Mouse (Mus musculus) cerebellum, adult 9-10 months (tissue): ENCODE data around the gene Zswim1.
"Not testable (repeated sequence)": the region's sequence is repeated elsewhere in the genome, so short reads cannot be mapped to it uniquely, and the experiment has no call there.

ENCODE experiments used
- DNase-seq: peaks from one replicate; pipeline ENCODE4 v3.0.0; 2022

The Zswim1 gene

GRCm38 (mm10) chr2:164832032-164832747 is 9.7 kb downstream of the Zswim1 start:
- peak; percentile 61 for DNase-seq

GRCm38 (mm10) chr2:164832748-164833301 is 10.3 kb downstream of the Zswim1 start, which contains the start of gene Ctsa:
Gene Ctsa (plus strand): TSS chr2:164832873.
- DNase-seq = peak; percentile 80

DNA sequence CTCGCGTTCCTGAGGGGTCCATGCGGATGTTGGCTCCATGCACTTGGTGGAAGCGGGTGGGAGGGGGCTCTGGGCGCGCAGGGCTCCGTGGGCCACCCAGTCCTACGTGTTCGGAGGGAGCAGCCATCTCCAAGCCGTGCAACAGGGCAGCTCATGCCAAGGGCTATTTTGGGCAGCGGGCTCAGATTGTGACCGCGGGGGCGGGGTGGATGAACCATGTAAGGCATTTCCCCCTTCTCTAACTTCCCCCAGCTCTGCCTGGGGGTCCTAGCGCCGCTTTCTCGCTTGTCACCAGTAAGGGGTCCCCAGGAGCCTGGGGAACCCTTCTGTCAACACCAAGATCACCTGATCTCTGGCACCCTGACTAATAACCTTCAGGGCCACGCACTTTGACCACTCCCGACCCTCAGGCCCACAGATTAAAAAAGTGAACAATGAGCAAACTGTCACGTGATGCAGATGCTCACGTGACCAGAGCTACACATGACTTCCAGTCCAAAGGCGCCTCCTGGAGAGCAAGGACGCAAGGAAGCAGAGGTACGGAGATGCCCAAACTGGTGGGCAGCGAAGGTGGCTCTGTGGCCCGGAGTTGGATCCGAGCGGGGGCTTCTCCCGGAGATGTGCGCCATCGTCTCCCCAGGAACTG is 11.0 kb downstream of the Zswim1 start, which contains the start of gene Neurl2:
Gene Neurl2 (minus strand): TSS at position 143 of the 646 bp plus-strand sequence.
- DNase-seq = peak; percentile 95

DNA sequence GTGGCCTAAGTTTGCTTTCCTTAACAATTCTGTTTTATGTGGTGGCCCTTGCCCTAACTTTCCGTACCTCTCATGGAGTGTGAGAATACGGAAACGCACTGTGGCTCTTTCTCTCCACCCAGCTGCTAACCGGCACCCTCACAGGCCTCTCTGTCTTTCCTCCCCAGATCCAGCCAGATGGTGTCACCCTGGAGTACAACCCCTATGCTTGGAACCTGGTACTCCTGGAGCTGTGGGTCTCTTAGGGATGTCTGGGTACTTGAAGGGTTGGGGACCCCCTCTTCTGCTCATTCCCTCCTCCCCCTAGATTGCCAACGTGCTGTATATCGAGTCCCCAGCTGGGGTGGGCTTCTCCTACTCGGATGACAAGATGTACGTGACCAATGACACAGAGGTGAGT is 12.0 kb downstream of the Zswim1 start:
- no peak for DNase-seq

GRCm38 (mm10) chr2:164835164-164835563 is 12.7 kb downstream of the Zswim1 start:
- no peak for DNase-seq

DNA sequence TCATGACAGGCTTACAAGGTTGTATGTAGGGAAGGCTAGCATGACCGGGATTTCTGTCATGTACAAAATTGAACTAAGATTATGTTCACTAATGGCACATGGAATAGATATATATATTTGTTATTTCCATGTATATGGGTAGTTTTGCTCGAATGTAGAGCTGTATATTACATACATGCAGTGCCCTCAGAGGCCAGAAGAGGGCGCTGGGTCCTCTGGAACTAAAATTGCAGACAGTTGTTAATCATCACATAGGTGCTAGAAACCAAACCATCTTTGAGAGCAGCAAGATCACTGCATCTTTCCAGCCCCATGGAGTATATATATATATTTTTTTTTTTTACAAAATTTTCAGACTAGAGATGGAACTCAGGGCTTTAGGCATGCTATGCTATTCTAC is 23.3 kb downstream of the Zswim1 start:
- no peak for DNase-seq

DNA sequence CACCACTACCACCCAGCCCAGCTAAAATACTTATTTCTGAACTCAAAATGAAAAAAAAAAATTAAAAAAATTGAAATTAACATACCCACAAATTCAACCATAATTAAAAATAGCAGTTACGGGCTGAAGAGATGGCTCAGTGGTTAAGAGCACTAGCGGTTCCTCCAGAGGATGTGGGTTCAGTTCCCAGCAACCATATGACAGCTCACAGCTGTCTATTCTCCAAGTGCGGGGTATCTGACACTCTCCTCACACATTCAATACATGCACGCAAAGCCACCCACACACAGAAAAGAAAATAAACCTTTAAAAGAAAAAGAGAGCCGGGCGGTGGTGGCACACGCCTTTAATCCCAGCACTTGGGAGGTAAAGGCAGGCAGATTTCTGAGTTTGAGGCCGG is 27.6 kb downstream of the Zswim1 start:
- no peak for DNase-seq

DNA sequence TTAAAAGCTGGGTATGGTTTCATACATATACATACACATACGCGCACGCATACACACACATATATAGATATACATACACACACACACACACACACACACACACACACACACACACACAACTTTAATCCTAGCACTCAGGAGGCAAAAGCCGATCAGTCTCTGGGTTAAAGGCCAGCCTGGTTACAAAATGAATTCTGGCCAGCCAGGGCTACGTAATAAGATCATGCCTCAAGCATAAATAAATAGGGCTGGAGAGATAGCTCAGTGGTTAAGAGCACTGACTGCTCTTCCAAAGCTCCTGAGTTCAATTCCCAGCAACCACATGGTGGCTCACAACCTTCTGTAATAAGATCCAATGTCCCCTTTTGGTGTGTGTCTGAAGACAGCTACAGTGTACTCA is 33.1 kb downstream of the Zswim1 start:
- not testable (repeated sequence) for DNase-seq

- DNase-seq = peak; percentile 55
Observed at GRCm38 (mm10) chr2:164856309-164857100, 34.0 kb downstream of the Zswim1 start.

GRCm38 (mm10) chr2:164857101-164857821 is 34.8 kb downstream of the Zswim1 start, which contains the start of gene Pltp:
Gene Pltp (minus strand): TSS chr2:164857711.
- DNase-seq = no peak

- DNase-seq = no peak
Observed at GRCm38 (mm10) chr2:164857842-164858553, 35.5 kb downstream of the Zswim1 start.

DNA sequence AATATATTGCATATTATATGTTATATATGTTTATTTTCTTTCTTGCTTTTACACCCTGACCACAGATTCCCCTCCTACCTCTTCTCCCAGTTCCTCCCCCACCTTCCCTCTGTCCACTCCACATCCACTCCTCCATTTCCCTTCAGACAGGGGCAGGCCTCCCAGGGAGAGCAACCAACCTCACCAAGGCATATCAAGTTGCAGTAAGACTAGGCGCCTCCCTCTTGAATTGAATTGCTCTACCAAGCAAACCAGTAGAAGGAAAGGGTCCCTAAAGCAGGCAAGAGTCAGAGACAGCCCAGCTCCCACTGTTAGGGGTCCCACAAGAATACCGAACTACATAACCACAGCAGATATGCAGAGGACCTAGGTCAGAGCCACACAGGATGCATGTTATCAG is 36.7 kb downstream of the Zswim1 start:
- DNase-seq = no peak

DNA sequence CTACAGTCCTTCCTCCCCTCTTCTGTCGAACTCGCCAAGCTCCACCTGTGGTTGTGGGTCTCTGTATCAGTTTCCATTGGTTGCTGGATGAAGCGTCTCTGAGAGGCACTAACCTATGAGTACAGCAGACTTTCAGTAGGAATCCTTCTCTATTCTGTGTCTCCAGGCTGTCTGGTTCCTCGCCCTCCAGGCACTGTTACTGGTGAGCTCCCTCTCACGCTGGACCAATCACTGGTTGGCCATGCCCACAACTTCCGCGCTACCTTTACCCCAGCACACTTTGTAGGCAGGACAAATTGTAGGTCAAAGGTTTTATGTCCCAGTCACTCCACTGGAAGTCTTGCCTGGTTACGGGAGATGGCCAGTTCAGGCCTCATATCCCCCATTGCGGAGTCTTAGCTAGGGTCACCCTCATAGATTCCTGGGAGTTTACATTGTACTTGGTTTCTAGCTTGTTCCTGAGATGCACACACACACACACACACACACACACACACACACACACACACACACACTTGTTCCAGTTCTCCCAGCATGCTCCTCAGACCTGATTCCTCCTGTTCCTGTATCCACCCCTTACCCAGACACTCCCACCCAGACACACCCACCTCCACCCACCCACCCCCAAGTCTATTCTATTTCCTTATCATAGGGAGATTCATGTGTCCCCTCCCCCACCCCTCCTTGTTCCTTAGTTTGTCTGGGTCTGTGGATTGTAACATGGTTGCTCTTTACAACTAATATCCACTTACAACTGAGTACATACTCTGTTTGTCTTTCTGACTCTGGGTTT is 37.4 kb downstream of the Zswim1 start:
- no peak for DNase-seq

DNA sequence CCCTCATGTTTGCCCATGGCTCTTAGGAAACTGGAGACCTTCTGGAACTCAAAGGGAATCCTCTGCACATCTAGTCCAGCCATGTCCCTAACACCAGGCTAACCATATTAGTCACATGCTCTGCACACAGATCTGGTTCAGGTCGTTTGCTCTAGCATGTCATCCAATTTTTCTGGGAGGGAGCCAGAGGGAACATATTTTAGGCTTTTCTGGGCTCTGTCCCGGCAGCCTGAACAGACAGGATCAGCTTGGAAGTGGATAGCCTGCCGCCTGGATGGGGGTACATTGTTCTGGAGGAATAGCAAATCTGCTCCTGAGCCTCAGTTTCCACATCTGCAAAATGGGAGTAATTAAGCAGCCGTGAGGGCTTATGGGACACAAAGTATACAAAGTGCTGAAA is 38.6 kb downstream of the Zswim1 start:
- DNase-seq = no peak

GRCm38 (mm10) chr2:164862179-164862861 is 39.8 kb downstream of the Zswim1 start:
- no peak for DNase-seq

DNA sequence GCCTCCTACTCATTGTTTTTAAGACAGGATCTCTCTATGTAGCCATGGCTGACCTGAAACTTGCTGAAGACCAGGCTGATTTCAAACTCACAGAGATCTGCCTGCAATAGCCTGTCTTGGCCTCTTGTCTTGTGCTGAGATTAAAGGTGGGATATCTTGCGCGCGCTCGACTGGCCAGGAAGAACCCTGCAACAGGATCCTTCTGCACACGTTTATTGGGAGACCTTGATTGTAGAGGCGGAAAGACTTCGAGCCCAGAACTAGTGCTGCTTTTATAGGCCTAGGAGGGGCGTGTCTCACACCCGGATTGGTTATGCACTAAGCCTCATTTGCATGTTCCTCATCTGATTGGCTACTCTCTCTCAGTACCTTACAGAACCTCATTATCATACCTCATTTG is 40.9 kb downstream of the Zswim1 start:
- not testable (repeated sequence) for DNase-seq

- no peak for DNase-seq
Observed at GRCm38 (mm10) chr2:164864593-164864992, 42.1 kb downstream of the Zswim1 start.

GRCm38 (mm10) chr2:164866741-164867551 is 44.5 kb downstream of the Zswim1 start:
- no peak for DNase-seq

- no peak for DNase-seq
Observed at GRCm38 (mm10) chr2:164867566-164867965, 45.1 kb downstream of the Zswim1 start.
